25 mouse cellular contexts compared by ENCODE assay signal in genomic region chr5:147263945-147264344, GRCm38 (mm10). TPM values are rescaled to one million over a fixed set of nuclear protein-coding genes. Genes with fewer than 3 reads are reported as not detected.
"Had no signal": no experiment of that assay in that cellular context is flagged by ENCODE, and none has a peak within 500 bp of the region (broad histone marks: within the 10 kb centered on the region; RNA-seq: fewer than 3 reads in every experiment).

No protein-coding gene starts in this region.

- H3K27ac ChIP-seq: midbrain, embryonic 10.5 days; midbrain, embryonic 12.5 days; neural tube, embryonic 13.5 days; neural tube, embryonic 15.5 days had no signal

- H3K4me2 ChIP-seq: lung, embryonic 14.5 days; midbrain, embryonic 12.5 days; neural tube, embryonic 13.5 days; neural tube, embryonic 15.5 days had no signal

- H3K36me3 ChIP-seq: midbrain, embryonic 10.5 days; midbrain, embryonic 12.5 days; neural tube, embryonic 13.5 days; neural tube, embryonic 15.5 days had no signal

- H3K4me3 ChIP-seq: midbrain, embryonic 10.5 days; midbrain, embryonic 12.5 days; myocyte; neural tube, embryonic 13.5 days; neural tube, embryonic 15.5 days had no signal

- H3K9ac ChIP-seq: lung, embryonic 14.5 days; midbrain, embryonic 12.5 days; neural tube, embryonic 13.5 days; neural tube, embryonic 15.5 days had no signal

- H3K9me3 ChIP-seq: midbrain, embryonic 10.5 days; midbrain, embryonic 12.5 days; neural tube, embryonic 13.5 days; neural tube, embryonic 15.5 days had no signal

- DNase-seq: lung, adult 18-20 months; lung, embryonic 14.5 days; lung, postnatal 10 days; lung, postnatal 4 days; midbrain, embryonic 14.5 days; retina, postnatal 1 day; right cerebral cortex, adult 18-20 months; right cerebral cortex, postnatal 25 days; right cerebral cortex, postnatal 4 days; spleen, adult 18-20 months; thymus, adult 2 months; thymus, postnatal 25 days; thymus, postnatal 4 days had no signal

- H3K4me1 ChIP-seq: midbrain, embryonic 10.5 days; midbrain, embryonic 12.5 days; neural tube, embryonic 13.5 days; neural tube, embryonic 15.5 days had no signal

- ATAC-seq: midbrain, embryonic 16.5 days had no signal

RNA-seq across cellular contexts. Expression of gene Pdx1, which starts 5.8 kb away (rescaled TPM):
- polyA plus RNA-seq: lung, embryonic 14.5 days; lung, embryonic 16.5 days; midbrain, embryonic 10.5 days; midbrain, embryonic 12.5 days; midbrain, embryonic 14.5 days; midbrain, embryonic 16.5 days; myocyte; neural tube, embryonic 11.5 days; neural tube, embryonic 13.5 days; neural tube, embryonic 15.5 days; testis, adult 2 months; thymus, adult 2 months; urinary bladder, adult 2 months had no signal

RNA-seq across cellular contexts. Expression of gene Cdx2, which starts 43.1 kb away (rescaled TPM):
- polyA plus RNA-seq: lung, embryonic 14.5 days; lung, embryonic 16.5 days; midbrain, embryonic 10.5 days; midbrain, embryonic 12.5 days; midbrain, embryonic 14.5 days; midbrain, embryonic 16.5 days; myocyte; neural tube, embryonic 11.5 days; neural tube, embryonic 13.5 days; neural tube, embryonic 15.5 days; testis, adult 2 months; urinary bladder, adult 2 months had no signal

RNA-seq across cellular contexts. Expression of gene Urad, which starts 58.3 kb away (rescaled TPM):
- polyA plus RNA-seq: lung, embryonic 14.5 days; lung, embryonic 16.5 days; midbrain, embryonic 10.5 days; midbrain, embryonic 12.5 days; midbrain, embryonic 14.5 days; midbrain, embryonic 16.5 days; myocyte; neural tube, embryonic 11.5 days; neural tube, embryonic 13.5 days; neural tube, embryonic 15.5 days; stomach, embryonic 14.5 days; stomach, embryonic 16.5 days; testis, adult 2 months; urinary bladder, adult 2 months had no signal
